Mouse (Mus musculus) hindbrain, embryonic 15.5 days (tissue): ENCODE measurements around the gene Eme2. TPM values are rescaled to one million over a fixed set of nuclear protein-coding genes. Genes with fewer than 3 reads are reported as not detected.

Source experiments
- ATAC-seq: fragments of 200-750 bp; cut with Nextera tagmentation; 2 replicates; pipeline ENCODE4 v1.8.0; 2017; ENCODE audit warnings: low read depth, moderate number of reproducible peaks, moderate TSS enrichment; ENCODE audit not compliant: low FRiP score
- H3K27ac ChIP-seq: fragments of 300-500 bp; sonication (generic); replicated peaks from 2 replicates; pipeline ENCODE4 v1.5.1; 2015; ENCODE audit warnings: mild to moderate bottlenecking, inconsistent platforms
- H3K27me3 ChIP-seq: fragments of 300-500 bp; sonication (generic); 2 replicates; pipeline ENCODE4 v1.6.1; 2015; ENCODE audit warnings: control low read depth, inconsistent platforms
- H3K36me3 ChIP-seq: fragments of 300-500 bp; sonication (generic); 2 replicates; pipeline ENCODE4 v1.6.1; 2015; ENCODE audit warnings: control low read depth, inconsistent platforms
- H3K4me1 ChIP-seq: fragments of 300-500 bp; sonication (generic); replicated peaks from 2 replicates; pipeline ENCODE4 v1.6.1; 2015; ENCODE audit warnings: control low read depth, inconsistent platforms
- H3K4me2 ChIP-seq: fragments of 300-500 bp; sonication (generic); 2 replicates; pipeline ENCODE4 v1.6.1; 2015; ENCODE audit warnings: moderate library complexity, mild to moderate bottlenecking, inconsistent platforms
- H3K4me3 ChIP-seq: fragments of 300-500 bp; sonication (generic); 2 replicates; pipeline ENCODE4 v1.5.1; 2015; ENCODE audit warnings: mild to moderate bottlenecking, inconsistent platforms
- H3K9ac ChIP-seq: fragments of 300-500 bp; sonication (generic); 2 replicates; pipeline ENCODE4 v1.6.1; 2015; ENCODE audit warnings: inconsistent platforms
- H3K9me3 ChIP-seq: fragments of 300-500 bp; sonication (generic); 2 replicates; pipeline ENCODE4 v1.6.1; 2016; ENCODE audit warnings: control low read depth, inconsistent platforms
- WGBS: fragments of 180-500 bp; shearing (Covaris S2); methylation state at CpG from one replicate; pipeline ENCODE4 v1.1.7; 2015; 5-methylcytosine and 5-hydroxymethylcytosine counted together
- polyA plus RNA-seq: library from polyadenylated mRNA; unstranded; fragments of >200 nt; fragmentation: Nextera tagmentation; extraction: Ambion mirVana; gene quantifications from 2 replicates; pipeline ENCODE4 v1.2.1, GENCODE M21; 2015

Gene Eme2
- polyA plus RNA-seq, 1 experiment from 2014 or later, result 30.5 TPM

DNA sequence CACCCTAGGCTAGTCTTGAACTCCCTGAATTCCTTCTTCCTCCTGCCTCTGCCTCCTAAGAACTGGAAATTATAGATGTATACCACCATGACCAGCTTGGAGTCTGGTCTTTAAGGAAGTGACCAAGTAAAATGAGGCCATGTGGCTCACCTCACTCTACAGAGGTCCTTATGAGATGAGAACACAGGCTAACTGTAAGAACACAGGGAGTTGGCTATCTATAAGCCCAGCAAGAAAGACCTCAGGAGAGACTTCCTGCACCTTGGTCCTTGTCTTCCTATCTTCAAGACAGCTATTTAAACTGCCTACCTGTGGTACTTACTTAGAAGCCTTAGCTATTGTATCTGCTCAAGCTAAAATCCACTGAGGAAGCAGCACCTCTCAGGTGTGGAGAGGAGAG, 19.1 kb upstream of the Eme2 start:
- ATAC-seq, result no peak
- Histone ChIP-seq H3K9ac (no peak overlapping the region), H3K36me3 (peaks cover 96% of the 10 kb centered on the region), H3K4me2 (no peak overlapping the region), H3K4me3 (no peak overlapping the region), H3K27me3 (no peaks in the 10 kb centered on the region), H3K27ac (no peak overlapping the region), H3K4me1 (no peaks in the 10 kb centered on the region), H3K9me3 (no peaks in the 10 kb centered on the region)

DNA sequence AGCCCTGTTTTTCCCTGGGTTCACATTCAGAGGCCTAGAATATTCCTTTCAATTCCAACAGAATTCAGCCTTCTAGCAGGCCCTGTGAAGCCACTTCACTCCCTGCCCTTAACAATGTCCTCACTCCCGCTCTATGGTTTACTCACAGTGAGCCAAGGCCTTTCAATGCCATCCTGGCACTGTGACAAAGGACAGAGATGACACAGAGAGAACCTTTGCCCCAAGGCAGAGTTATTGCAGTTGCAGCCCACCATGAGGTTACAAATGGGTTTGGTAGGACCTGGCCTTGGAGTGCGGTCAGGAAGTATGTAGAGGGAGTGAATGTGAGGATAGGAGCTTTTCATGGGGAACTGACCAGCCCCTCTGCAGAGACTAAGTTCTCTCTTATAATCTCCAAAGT, 12.7 kb upstream of the Eme2 start:
- H3K27ac ChIP-seq, result no peak overlapping the region
- no peak for ATAC-seq
- no peaks in the 10 kb centered on the region for H3K4me1 ChIP-seq
- WGBS, result 94% methylated on average over 2 of the region's 2 CpGs
- no peaks in the 10 kb centered on the region for H3K27me3 ChIP-seq
- H3K9ac ChIP-seq, result no peak overlapping the region
- no peak overlapping the region for H3K4me3 ChIP-seq
- H3K4me2 ChIP-seq, result no peak overlapping the region
- peaks cover 100% of the 10 kb centered on the region for H3K36me3 ChIP-seq
- H3K9me3 ChIP-seq, result no peaks in the 10 kb centered on the region

DNA sequence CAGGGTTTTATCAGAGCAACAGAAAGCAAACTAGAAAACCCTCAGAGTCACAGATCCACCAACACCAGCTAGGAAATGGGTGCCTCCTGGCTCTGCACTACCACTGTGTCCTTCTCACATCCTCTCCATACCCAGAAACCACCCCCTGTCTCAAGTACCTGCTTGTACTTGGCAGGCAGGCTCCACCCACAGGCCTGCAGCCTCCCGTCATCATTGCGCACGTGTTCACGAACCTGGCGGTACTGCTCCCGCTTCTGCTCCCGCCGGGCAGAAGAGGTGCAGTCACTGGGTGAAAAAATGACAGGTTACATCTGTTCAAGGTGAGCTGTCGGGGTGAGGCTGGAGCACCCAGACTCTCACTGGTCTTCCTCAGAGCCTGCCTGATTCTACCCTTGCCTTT, 8.9 kb upstream of the Eme2 start:
- WGBS, result 93% methylated on average over 9 of the region's 9 CpGs
- no peaks in the 10 kb centered on the region for H3K9me3 ChIP-seq
- H3K4me1 ChIP-seq, result no peaks in the 10 kb centered on the region
- H3K4me3 ChIP-seq, result no peak overlapping the region
- ATAC-seq, result no peak
- no peak overlapping the region for H3K9ac ChIP-seq
- H3K36me3 ChIP-seq, result peaks cover 99% of the 10 kb centered on the region
- no peak overlapping the region for H3K4me2 ChIP-seq
- H3K27me3 ChIP-seq, result no peaks in the 10 kb centered on the region
- no peak overlapping the region for H3K27ac ChIP-seq

DNA sequence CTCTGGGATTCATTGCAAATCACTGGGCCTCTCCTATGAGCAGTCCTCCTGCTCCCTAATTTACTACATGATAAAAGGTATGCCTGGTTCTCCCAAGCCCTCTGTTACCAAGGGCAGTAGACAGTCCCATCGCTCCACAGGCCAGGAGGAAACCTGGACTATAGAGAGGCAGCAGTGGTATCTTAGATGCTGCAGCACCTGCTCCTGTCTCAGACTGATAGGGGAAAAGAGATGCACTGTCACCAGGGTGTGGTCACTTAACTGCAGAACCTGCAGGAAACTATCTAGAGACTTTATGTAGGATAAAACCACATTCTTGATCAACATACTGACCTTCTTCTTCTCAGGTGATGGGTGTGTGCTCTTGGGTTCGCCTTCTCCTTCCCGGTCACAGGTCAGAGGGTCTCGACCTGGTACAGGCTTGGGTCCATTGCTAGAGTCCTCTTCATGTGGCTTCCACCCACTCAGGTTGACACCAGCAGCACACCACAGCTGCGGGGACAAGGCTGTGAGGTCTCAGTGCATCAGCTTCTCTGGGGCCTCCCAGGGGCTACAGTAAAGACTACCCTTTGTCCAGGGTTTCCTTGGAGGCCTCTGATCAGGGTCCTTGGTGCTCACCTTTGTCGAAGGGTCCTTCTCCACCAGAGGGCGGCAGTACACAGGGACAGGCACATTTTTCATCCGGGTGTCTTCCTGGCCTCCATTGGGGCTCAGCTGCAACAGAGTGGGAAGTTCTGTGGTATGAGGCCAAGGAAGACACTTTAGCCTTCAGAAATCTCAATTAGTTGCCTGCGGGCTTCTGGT, 8.0 kb upstream of the Eme2 start:
- peaks cover 5% of the 10 kb centered on the region for H3K4me1 ChIP-seq
- H3K9ac ChIP-seq, result no peak overlapping the region
- 67% methylated on average over 9 of the region's 9 CpGs for WGBS
- no peak overlapping the region for H3K4me3 ChIP-seq
- no peak overlapping the region for H3K4me2 ChIP-seq
- no peaks in the 10 kb centered on the region for H3K9me3 ChIP-seq
- no peak for ATAC-seq
- H3K27me3 ChIP-seq, result no peaks in the 10 kb centered on the region
- H3K27ac ChIP-seq, result no peak overlapping the region
- H3K36me3 ChIP-seq, result peaks cover 97% of the 10 kb centered on the region

DNA sequence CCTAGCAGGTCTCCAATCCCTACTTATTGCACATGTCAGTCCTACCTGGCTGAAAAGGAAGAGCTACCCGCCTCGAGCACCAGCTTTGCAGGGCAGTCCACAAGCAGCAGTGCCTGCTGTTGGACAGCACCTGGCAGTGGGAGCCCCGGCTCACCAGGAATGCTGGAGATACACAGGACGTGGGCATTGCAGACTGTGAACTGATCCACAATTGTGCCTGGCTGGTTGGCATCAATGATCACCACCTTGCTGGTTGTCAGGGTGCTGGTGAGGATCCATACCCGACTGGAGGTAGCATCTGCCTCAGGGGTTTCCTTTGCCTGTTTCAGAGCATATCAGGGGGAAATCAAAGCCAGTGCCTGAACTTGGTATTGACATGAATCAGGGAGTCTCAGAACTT, 7.2 kb upstream of the Eme2 start:
- peaks cover 94% of the 10 kb centered on the region for H3K36me3 ChIP-seq
- no peak for ATAC-seq
- WGBS, result 96% methylated on average over 5 of the region's 5 CpGs
- peaks cover 13% of the 10 kb centered on the region for H3K4me1 ChIP-seq
- no peak overlapping the region for H3K27ac ChIP-seq
- H3K4me3 ChIP-seq, result no peak overlapping the region
- no peak overlapping the region for H3K4me2 ChIP-seq
- H3K9ac ChIP-seq, result no peak overlapping the region
- no peaks in the 10 kb centered on the region for H3K9me3 ChIP-seq
- H3K27me3 ChIP-seq, result no peaks in the 10 kb centered on the region

DNA sequence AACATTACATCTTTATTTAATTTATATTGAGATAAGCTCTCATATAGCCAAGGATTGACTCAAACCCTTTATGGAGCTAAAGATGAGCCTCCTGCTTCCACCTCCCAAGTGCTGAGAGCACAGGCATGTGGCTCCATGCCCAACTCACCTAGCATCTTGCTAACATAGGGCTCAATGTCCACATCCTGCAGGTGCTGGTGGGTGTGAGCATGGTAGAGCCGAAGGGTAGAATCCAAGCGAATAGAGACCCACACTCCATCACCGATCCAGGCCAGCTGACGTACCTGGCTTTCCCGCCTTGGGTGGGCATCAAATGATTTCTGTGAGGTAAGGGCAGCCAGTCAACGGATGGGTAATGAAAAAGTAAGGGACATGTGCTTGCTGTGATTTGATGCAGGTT, 5.1 kb upstream of the Eme2 start:
- Histone ChIP-seq H3K27ac (no peak overlapping the region), H3K4me2 (no peak overlapping the region), H3K4me3 (no peak overlapping the region), H3K9ac (no peak overlapping the region), H3K27me3 (no peaks in the 10 kb centered on the region), H3K9me3 (no peaks in the 10 kb centered on the region), H3K36me3 (peaks cover 73% of the 10 kb centered on the region), H3K4me1 (peaks cover 29% of the 10 kb centered on the region)
- WGBS, result 94% methylated on average over 6 of the region's 6 CpGs
- ATAC-seq, result no peak

DNA sequence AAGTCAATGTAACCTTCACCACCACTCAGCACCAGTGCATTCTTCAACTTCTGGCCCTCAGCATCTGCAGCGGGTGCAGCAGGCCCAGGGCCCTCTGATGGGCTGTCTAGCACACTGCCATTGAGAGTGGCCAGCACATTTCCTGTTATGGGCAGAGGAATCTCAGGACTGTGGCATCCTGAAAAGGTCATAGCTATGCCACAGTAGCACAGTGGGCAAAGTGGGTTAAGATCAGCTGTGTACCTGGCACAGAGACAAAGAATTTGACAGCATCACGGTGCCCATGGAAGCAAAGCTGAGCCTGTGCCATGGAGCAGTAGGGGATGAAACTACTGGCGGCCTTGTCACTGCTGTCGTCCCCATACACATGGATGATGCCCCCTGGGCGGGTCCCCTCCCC, 4.3 kb upstream of the Eme2 start:
- ATAC-seq, result no peak
- WGBS, result 76% methylated on average over 5 of the region's 5 CpGs
- Histone ChIP-seq H3K36me3 (peaks cover 64% of the 10 kb centered on the region), H3K4me1 (peaks cover 32% of the 10 kb centered on the region), H3K4me3 (no peak overlapping the region), H3K9ac (no peak overlapping the region), H3K4me2 (no peak overlapping the region), H3K9me3 (no peaks in the 10 kb centered on the region), H3K27me3 (no peaks in the 10 kb centered on the region), H3K27ac (no peak overlapping the region)

DNA sequence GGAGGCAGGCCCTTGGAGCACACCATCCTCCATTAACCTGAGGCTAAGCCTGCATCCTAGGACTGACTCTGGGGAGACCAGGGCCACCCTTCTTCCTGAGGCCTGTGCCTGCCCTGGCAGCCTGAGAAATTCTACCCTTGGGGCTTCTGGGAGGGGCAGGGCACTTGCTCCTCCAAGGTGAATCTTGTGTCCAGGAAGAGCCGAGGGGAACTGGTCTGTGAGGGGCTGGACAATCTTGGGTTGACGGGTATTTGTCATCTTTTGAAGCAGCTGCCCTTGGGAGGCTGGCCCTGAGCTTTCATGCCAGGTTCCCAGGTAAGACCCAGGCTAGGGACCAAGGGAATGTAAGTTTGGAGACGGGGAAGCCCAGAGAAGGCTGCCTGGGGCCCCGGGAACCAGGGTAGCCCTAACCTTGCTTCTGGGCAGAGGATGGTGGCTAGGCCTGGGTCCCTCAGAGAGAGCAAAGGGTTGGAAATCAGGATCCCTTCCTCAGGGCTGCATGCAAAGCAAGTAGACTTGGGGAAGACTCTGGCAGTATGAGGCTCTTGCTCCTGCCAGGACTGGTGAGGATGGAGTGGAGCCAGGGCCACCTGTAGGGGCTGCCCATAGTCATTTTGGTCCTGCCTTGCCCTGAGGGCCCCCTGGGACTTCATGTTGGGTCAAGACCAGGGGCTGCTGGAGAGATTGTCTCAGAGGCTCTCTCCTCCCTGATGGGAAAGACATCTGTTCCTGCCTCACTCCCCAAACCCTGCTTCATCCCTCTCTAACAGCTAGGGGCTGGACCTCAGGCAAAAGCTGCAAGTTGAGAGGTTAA, 3.4 kb upstream of the Eme2 start:
- H3K36me3 ChIP-seq, result peaks cover 60% of the 10 kb centered on the region
- WGBS, result 78% methylated on average over 4 of the region's 4 CpGs
- no peak overlapping the region for H3K27ac ChIP-seq

DNA sequence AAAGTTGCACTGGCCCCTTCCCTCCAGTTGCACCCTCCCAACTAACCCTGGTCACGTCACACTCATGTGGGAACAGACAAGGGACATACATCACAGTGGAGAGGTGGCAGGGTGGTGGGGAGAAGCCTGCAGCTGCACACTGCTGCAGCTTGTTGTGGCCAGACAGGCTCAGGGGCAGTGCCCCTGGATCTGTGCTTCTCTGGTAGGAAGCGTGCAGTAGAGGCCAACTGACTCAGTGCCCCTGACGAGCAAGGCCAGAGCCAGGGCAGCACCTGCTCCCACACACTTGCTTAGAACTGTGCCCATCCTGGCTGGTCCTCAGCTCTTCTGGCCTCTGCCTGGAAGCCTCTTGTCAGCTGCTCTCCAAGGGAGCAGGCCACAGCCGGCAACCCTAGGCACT, 2.7 kb upstream of the Eme2 start:
- WGBS, result 72% methylated on average over 4 of the region's 4 CpGs

More for the DNA sequence above, 3.4 kb upstream of the Eme2 start:
- H3K4me2 ChIP-seq, result 0 out of 2 replicates have a peak overlapping the region, but pooled peaks have one; percentile 97
- H3K9me3 ChIP-seq, result no peaks in the 10 kb centered on the region
- H3K27me3 ChIP-seq, result no peaks in the 10 kb centered on the region
- ATAC-seq, result no peak
- peaks cover 41% of the 10 kb centered on the region for H3K4me1 ChIP-seq
- H3K4me3 ChIP-seq, result peak overlapping the region; percentile 82
- H3K9ac ChIP-seq, result peak overlapping the region; percentile 87; the same call in 1 of the 2 replicates

DNA sequence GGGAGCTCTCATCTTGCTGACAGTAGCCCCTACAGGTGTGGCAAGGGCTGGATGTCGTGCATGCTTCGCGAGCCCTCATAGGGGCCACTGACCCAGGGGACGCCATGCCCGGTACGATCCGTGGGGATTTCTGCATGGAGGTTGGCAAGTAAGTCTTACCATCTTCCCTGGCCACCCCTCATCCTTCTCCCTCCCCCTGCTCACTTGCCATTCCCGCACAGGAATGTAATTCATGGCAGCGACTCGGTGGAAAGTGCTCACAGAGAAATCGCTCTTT, 2.0 kb upstream of the Eme2 start:
- Histone ChIP-seq H3K27me3 (no peaks in the 10 kb centered on the region), H3K4me3 (peak overlapping the region; percentile 82), H3K4me1 (peaks cover 46% of the 10 kb centered on the region), H3K9ac (peak overlapping the region; percentile 87), H3K9me3 (no peaks in the 10 kb centered on the region), H3K4me2 (peak overlapping the region; percentile 97), H3K36me3 (peaks cover 61% of the 10 kb centered on the region), H3K27ac (peak overlapping the region; percentile 79)
- no peak for ATAC-seq
- 25% methylated on average over 11 of the region's 11 CpGs for WGBS

More for the DNA sequence above, 2.7 kb upstream of the Eme2 start:
- ATAC-seq, result no peak
- H3K4me1 ChIP-seq, result peaks cover 46% of the 10 kb centered on the region
- H3K9ac ChIP-seq, result peak overlapping the region; percentile 87
- peak overlapping the region; percentile 82 for H3K4me3 ChIP-seq
- peak overlapping the region; percentile 97 for H3K4me2 ChIP-seq
- peaks cover 60% of the 10 kb centered on the region for H3K36me3 ChIP-seq
- H3K27me3 ChIP-seq, result no peaks in the 10 kb centered on the region
- no peaks in the 10 kb centered on the region for H3K9me3 ChIP-seq
- H3K27ac ChIP-seq, result no peak overlapping the region

DNA sequence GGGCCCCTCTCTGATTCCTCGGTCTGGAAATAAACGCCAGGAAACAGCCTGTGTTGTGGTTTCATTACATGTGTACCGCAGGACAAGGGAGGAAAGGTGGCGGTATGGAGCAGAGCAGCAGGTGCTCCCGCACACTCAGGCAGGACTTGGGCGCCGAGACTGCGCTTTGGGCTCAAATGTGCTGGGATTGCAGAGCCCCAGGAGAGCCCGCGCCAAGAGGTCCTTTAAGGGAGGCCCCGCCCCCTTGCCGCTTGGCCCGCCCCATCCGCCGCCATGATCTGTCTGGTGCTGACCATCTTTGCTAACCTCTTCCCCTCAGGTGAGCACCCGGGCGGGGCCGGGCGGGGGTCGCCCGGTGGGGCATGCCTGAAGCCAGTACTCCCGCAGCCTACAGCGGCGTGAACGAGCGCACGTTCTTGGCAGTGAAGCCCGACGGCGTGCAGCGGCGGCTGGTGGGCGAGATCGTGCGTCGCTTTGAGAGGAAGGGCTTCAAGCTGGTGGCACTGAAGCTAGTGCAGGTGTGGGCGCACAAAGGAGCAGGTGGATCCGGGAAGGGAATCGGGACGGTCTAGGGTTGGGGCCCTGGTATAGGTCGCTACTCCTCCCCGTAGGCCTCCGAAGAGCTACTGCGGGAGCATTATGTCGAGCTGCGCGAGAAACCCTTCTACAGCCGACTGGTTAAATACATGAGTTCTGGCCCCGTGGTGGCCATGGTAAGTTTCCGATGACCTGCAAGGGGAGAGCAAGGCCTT, 1.5 kb upstream of the Eme2 start, which contains the start of gene Nme3:
Gene Nme3, plus strand, starts transcription at position 260 of the 752 bp plus-strand sequence.
- Histone ChIP-seq H3K27ac (peak within 1 kb of the TSS; percentile 79), H3K9ac (peak within 1 kb of the TSS; percentile 87), H3K36me3 (peaks cover 60% of the 10 kb centered on the region), H3K9me3 (no peaks in the 10 kb centered on the region), H3K27me3 (no peaks in the 10 kb centered on the region), H3K4me2 (peak within 1 kb of the TSS; percentile 97), H3K4me3 (peak within 1 kb of the TSS; percentile 82), H3K4me1 (peaks cover 46% of the 10 kb centered on the region)
- peak; percentile 74 for ATAC-seq
- WGBS, result under 1% methylated on average over 50 of the region's 50 CpGs
